Mouse (Mus musculus) erythroblast, embryonic 14.5 days (primary cell): Measurements from ENCODE around the gene Slc50a1. TPM values are rescaled to one million over a fixed set of nuclear protein-coding genes. Genes with fewer than 3 reads are reported as not detected.

Experiments
- H3K27me3 ChIP-seq: 2 replicates; pipeline ENCODE4 v1.6.1; 2012; ENCODE audit warnings: inconsistent platforms; ENCODE audit not compliant: control insufficient read depth
- H3K36me3 ChIP-seq: 2 replicates; pipeline ENCODE4 v1.6.1; 2012; ENCODE audit warnings: mild to moderate bottlenecking, inconsistent platforms; ENCODE audit not compliant: control insufficient read depth
- H3K4me1 ChIP-seq: 2 replicates; pipeline ENCODE4 v1.6.1; 2012; ENCODE audit warnings: inconsistent platforms; ENCODE audit not compliant: control insufficient read depth
- H3K4me3 ChIP-seq: replicated peaks from 2 replicates; pipeline ENCODE3; 2012; ENCODE audit warnings: moderate library complexity, mild to moderate bottlenecking, inconsistent platforms
- H3K9me3 ChIP-seq: 2 replicates; pipeline ENCODE4 v1.6.1; 2012; ENCODE audit warnings: low read length, inconsistent platforms, mixed read lengths; ENCODE audit not compliant: control insufficient read depth
- GATA1 ChIP-seq: IDR thresholded peaks from 2 replicates; pipeline ENCODE4 v1.6.1; 2012; ENCODE audit warnings: low read length, inconsistent platforms, mixed read lengths
- TAL1 ChIP-seq: IDR thresholded peaks from 3 replicates; pipeline ENCODE4 v1.6.1; 2012; ENCODE audit warnings: low read length, inconsistent platforms, mixed read lengths
- polyA plus RNA-seq: library from polyadenylated mRNA; stranded (reverse); fragments of >175 nt; gene quantifications from 2 replicates; pipeline ENCODE4 v1.2.3, GENCODE M21; 2012

Slc50a1 gene
- polyA plus RNA-seq, 1 experiment = 0.07 TPM

DNA sequence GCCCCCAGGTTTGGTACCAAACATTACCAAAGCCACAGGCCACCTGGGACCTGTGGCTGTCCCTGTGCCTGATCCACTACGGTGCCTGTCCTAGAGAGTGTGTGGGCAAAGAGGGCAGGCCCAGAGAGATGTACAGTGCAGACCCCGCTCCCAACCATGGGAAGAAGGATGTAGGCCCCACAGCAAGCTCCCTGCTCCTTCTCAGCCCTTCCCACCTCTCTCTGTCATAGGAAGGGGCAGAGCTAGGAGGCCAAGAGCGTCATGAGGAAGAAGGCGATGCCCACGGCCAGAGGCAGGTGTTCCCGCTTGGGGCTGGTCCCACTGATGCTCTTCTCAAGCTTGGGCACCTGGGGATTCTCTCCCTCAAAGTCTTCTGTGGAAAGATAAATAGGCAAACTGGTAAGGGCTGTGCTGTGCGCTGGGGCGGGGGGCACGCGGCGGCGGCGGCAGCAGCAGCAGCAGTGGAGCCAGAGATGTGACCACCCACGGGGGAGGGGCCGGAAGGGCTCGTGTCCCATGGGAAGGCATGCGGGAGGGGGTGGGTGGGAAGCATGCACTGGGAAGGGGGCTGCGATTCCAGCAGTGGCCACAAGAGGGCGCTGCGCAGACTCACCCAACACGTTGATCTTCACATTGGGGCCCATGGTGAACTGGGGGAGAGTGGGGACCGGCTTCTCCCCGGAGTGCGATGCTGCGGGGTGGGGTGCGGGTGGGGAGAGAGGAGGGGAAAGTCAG is 45.0 kb upstream of the Slc50a1 start:
- H3K27me3 ChIP-seq = peaks cover 52% of the 10 kb centered on the region
- no peak overlapping the region for H3K4me3 ChIP-seq

DNA sequence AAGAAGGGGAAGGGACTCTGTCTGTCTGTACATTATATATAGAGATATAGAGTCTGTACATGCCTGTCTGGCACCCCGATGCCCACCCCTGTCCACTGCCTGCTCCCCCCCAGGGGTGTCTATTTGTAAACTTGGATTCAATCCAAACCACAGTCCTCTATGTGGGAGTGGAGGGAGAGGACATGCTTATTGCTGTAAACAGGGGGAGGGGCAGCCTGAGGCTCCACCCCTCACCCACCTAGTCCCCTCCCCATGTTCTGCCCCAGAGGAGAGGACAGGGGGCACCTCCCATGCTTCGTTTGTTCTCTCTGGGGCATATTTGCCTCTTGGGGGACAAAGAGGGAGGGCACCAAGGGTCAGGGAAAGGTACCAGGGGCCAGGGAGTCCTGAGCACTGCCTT is 44.4 kb upstream of the Slc50a1 start:
- Histone ChIP-seq H3K36me3 (no peaks in the 10 kb centered on the region), H3K4me1 (peaks cover 4% of the 10 kb centered on the region), H3K27me3 (peaks cover 47% of the 10 kb centered on the region), H3K9me3 (no peaks in the 10 kb centered on the region; the same call in 1 of the 2 replicates), H3K4me3 (no peak overlapping the region)
- no peak for TF ChIP-seq TAL1
- TF ChIP-seq GATA1 = no peak

More for the DNA sequence above, 45.0 kb upstream of the Slc50a1 start:
- H3K4me1 ChIP-seq = peaks cover 4% of the 10 kb centered on the region
- H3K36me3 ChIP-seq = no peaks in the 10 kb centered on the region
- H3K9me3 ChIP-seq = peaks cover 2% of the 10 kb centered on the region; the same call in 1 of the 2 replicates
- TF ChIP-seq TAL1 (no peak), GATA1 (no peak)

DNA sequence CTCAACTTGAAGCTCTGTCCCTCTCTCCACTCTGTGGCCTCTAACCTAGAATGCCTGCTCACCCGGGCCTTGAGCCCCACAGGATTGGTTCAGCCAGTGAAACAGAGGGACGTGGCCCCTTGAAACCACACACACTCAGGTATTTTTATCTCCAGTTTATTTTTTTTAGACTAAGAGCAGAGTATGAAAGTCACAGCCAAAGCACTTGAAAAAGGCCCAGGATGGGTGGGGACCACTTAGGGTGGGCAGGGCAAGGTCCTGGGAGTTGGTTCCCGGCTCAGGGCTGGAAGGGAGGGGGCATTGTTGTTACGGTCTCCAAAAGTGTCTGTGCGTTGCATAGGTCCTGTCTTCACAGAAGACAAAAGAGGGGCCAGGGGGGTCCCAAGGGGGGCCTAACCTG is 44.0 kb upstream of the Slc50a1 start:
- H3K9me3 ChIP-seq = no peaks in the 10 kb centered on the region; the same call in 1 of the 2 replicates
- TF ChIP-seq TAL1 = no peak
- no peak for TF ChIP-seq GATA1
- no peaks in the 10 kb centered on the region for H3K36me3 ChIP-seq
- no peak overlapping the region for H3K4me3 ChIP-seq
- H3K27me3 ChIP-seq = peaks cover 42% of the 10 kb centered on the region
- H3K4me1 ChIP-seq = peaks cover 4% of the 10 kb centered on the region

DNA sequence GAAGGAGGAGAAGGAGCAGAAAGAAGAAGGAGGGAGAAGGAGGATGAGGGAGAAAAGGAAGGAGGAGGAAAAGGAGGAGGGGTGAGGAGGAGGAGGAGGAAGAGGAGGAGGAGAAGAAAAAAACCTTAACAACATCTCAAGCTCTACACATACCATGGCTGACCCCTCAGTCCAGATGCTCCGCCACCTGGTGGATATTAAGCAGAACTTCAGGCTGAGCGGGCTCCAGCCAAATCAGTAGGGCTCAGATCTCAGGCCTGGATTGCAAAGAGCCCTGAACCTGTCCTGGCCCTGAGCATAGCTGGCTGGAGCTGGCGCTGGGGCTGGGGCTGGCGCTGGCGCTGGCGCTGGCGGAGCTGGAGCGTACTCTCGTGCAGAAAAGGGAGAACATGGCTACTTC is 37.7 kb upstream of the Slc50a1 start:
- Histone ChIP-seq H3K9me3 (no peaks in the 10 kb centered on the region), H3K4me1 (no peaks in the 10 kb centered on the region), H3K27me3 (no peaks in the 10 kb centered on the region; the same call in 1 of the 2 replicates), H3K36me3 (no peaks in the 10 kb centered on the region), H3K4me3 (no peak overlapping the region)
- TF ChIP-seq TAL1 = no peak
- TF ChIP-seq GATA1 = no peak

DNA sequence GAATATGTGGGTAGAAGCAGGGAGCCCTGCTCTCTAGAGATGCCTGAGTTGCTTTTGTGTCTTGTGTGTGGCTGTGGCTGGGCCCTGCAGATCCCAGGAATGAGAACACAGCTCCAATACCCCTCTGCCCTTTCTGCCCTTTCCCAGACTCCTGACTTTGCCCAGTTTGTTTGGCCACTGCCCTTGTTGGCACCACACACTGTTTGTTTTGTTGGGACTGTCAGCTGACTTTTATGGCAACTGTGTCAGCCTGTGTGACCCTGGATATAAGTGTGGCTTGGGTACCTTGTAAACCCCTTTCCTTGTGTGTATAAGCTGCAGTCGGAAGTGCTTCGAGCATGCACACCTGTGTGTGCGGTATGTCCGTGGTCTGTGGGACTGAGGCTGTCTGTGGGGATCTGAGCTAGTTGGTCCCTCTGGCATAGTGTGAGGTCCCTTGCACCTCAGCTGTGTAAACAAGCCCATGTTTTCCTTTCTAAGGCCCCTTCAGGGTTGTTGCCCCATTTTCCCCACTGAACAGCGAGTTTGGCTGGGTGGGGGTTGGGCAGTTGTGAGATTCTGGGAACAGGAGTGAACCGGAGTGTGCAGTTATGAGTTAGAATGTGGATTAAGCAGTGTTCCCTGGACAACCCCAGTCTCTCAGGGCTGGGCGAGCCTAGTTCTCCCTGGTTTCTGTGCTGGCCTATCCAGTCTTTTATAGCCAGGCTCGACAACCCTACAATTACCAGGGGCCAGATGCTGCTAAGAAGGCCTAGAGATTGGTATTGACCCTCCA is 35.4 kb upstream of the Slc50a1 start:
- Histone ChIP-seq H3K4me3 (no peak overlapping the region), H3K9me3 (no peaks in the 10 kb centered on the region), H3K36me3 (no peaks in the 10 kb centered on the region), H3K4me1 (no peaks in the 10 kb centered on the region), H3K27me3 (peaks cover 2% of the 10 kb centered on the region; the same call in 1 of the 2 replicates)
- no peak for TF ChIP-seq GATA1
- no peak for TF ChIP-seq TAL1

DNA sequence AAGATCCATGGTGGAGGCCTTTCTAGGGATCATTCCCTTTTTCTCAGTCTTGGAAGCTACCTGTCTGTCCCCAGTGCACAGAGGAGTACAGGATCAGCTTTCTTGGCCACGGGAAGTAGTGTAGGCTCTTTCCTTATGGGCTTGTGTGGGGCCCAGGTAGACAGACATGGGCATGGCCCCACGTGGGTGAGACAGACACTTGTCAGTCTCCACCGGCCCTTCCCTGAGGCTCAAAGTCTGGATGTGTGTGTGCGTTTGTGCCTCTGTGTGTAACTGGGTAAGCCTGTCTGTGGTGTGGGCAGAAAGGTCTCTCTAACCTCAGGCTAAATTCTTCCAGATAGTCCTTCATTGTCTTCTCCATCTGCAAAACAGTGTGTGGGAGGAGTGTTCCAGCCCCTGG is 34.7 kb upstream of the Slc50a1 start:
- Histone ChIP-seq H3K4me1 (no peaks in the 10 kb centered on the region), H3K9me3 (no peaks in the 10 kb centered on the region), H3K27me3 (peaks cover 6% of the 10 kb centered on the region), H3K36me3 (no peaks in the 10 kb centered on the region), H3K4me3 (no peak overlapping the region)
- no peak for TF ChIP-seq GATA1
- no peak for TF ChIP-seq TAL1

DNA sequence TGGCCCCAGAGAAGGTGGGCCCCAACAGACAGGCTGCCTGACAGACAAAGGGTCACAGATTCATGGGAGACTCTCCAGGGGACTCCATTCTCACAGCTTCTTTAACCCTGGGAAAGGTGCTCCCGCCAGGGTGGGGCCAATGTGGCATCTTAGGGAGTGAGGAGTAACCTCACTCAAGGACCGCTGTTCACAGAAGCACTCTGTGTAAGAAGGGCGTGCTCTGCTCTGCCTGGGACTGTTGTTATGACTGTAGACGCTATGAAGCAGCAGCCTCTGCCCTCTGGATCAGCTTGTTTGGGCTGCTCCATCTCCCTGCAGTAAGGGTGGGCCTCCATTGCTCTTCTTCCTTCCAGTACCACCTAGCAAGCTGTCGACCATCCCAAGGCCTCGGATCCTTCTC is 34.1 kb upstream of the Slc50a1 start:
- no peaks in the 10 kb centered on the region for H3K9me3 ChIP-seq
- peaks cover 13% of the 10 kb centered on the region for H3K27me3 ChIP-seq
- H3K4me3 ChIP-seq = no peak overlapping the region
- TF ChIP-seq GATA1 = no peak
- no peak for TF ChIP-seq TAL1
- no peaks in the 10 kb centered on the region for H3K4me1 ChIP-seq
- H3K36me3 ChIP-seq = no peaks in the 10 kb centered on the region

DNA sequence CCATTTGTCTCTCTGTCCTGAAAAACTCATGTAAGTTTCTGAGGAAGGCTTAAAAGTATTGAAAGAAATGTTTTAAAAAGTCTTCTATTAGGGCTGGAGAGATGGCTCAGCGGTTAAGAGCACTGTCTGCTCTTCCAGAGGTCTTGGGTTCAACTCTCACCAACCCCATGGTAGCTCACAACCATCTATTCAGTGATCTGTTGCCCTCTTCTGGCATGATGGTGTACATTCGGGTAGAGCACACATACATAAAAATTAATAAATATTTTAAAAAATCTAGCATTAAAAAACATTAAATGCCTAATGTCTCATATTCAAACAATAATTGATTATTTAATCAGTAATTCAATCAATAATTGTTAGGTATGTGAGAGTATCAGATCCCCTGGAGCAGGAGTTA is 30.1 kb upstream of the Slc50a1 start:
- TF ChIP-seq GATA1 (no peak), TAL1 (no peak)
- Histone ChIP-seq H3K36me3 (no peaks in the 10 kb centered on the region), H3K9me3 (no peaks in the 10 kb centered on the region), H3K4me1 (no peaks in the 10 kb centered on the region), H3K27me3 (peaks cover 29% of the 10 kb centered on the region), H3K4me3 (no peak overlapping the region)

DNA sequence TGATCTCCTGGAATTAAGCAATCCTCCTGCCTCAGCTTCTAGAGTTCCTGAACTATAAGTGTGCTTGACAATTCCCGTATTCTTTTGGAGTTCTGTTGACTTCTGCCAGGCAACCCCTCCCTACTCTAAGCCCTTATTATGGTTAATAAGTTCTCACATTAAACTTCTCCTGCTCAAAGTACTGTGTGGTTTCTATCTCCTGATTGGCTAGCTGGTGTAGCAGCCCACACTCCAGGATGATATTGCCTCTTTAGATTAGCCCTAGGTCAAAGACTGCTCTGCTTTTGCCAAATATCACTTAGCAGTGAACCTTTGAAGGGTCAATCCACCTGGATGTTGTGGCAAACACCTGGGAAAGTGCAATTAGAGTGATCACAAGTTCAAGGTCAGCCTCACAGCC is 29.7 kb upstream of the Slc50a1 start:
- H3K36me3 ChIP-seq = no peaks in the 10 kb centered on the region
- TF ChIP-seq TAL1 (no peak), GATA1 (no peak)
- no peak overlapping the region for H3K4me3 ChIP-seq
- no peaks in the 10 kb centered on the region for H3K9me3 ChIP-seq
- H3K4me1 ChIP-seq = no peaks in the 10 kb centered on the region
- H3K27me3 ChIP-seq = peaks cover 29% of the 10 kb centered on the region
